Mouse (Mus musculus) v-Abl transformed pro-B cells (cell line): ENCODE data around the gene Tmem150c.

Source experiments
- in situ Hi-C, 2 experiments: fragments of 400-800 bp; cut with MboI; formaldehyde crosslinking; loops; one replicate each; pipeline ENCODE4 v1.15.1; 2025; ENCODE audit not compliant: unreplicated experiment in 2 of 2

Gene Tmem150c

GRCm38 (mm10) chr5:100036681-100037080 is 122.9 kb downstream of the Tmem150c start:
- in situ Hi-C loops, result loop anchor here in 1 of 2 experiments (5.0 to 25.0 kb wide), 2 partner anchors 54 to 776 kb away; partner anchors contain the start of gene Abraxas1

- in situ Hi-C loops, result loop anchor here in 1 of 2 experiments (5.0 to 25.0 kb wide), 2 partner anchors 54 to 776 kb away; partner anchors contain the start of gene Abraxas1
These were observed 123.7 kb downstream of the Tmem150c start for GRCm38 (mm10) chr5:100035950-100036349.

- in situ Hi-C loops, result loop anchor here (5.0 to 25.0 kb wide), 2 partner anchors 50 to 780 kb away; partner anchors contain the start of gene Abraxas1 (in 1 of the 2)
These were observed 127.0 kb downstream of the Tmem150c start for GRCm38 (mm10) chr5:100032646-100033045.

GRCm38 (mm10) chr5:100032107-100032506 is 127.5 kb downstream of the Tmem150c start:
- in situ Hi-C loops, result loop anchor here (5.0 to 25.0 kb wide), 2 partner anchors 50 to 780 kb away; partner anchors contain the start of gene Abraxas1 (in 1 of the 2)

- in situ Hi-C loops, result loop anchor here (5.0 to 25.0 kb wide), 2 partner anchors 48 to 782 kb away; partner anchors contain the start of gene Abraxas1 (in 1 of the 2)
These were observed 129.5 kb downstream of the Tmem150c start for GRCm38 (mm10) chr5:100030069-100030468.
